Mouse (Mus musculus) spleen, postnatal 4 days (tissue): ENCODE data around the gene Trip12.

ENCODE experiments used
- DNase-seq, 2 experiments: peaks; one replicate each; pipeline ENCODE4 v3.0.0; 2022; ENCODE audit warnings: low spot score in 2 of 2

Gene Trip12

GRCm38 (mm10) chr1:84795335-84795734 lies 45.0 kb downstream of the Trip12 start:
- DNase-seq, result no peak

- DNase-seq, result no peak
These were observed 48.9 kb downstream of the Trip12 start for GRCm38 (mm10) chr1:84791393-84791792.

- DNase-seq, result no peak
These were observed 59.7 kb downstream of the Trip12 start for GRCm38 (mm10) chr1:84780630-84781029.

- DNase-seq, result no peak
These were observed 62.9 kb downstream of the Trip12 start for GRCm38 (mm10) chr1:84777455-84777854.

GRCm38 (mm10) chr1:84758843-84759242 lies 81.5 kb downstream of the Trip12 start:
- no peak for DNase-seq

GRCm38 (mm10) chr1:84742156-84742555 lies 98.2 kb downstream of the Trip12 start:
- no peak for DNase-seq

- DNase-seq, result no peak
These were observed 100.2 kb downstream of the Trip12 start for GRCm38 (mm10) chr1:84740080-84740479.

- DNase-seq, result no peak
These were observed 103.2 kb downstream of the Trip12 start for GRCm38 (mm10) chr1:84737097-84737496.

- DNase-seq, result no peak
These were observed 106.5 kb downstream of the Trip12 start for GRCm38 (mm10) chr1:84733799-84734198.

GRCm38 (mm10) chr1:84731763-84732162 lies 108.6 kb downstream of the Trip12 start:
- no peak for DNase-seq

- DNase-seq, result no peak
These were observed 117.5 kb downstream of the Trip12 start for GRCm38 (mm10) chr1:84722841-84723240.

GRCm38 (mm10) chr1:84722371-84722770 lies 117.9 kb downstream of the Trip12 start:
- DNase-seq, result no peak

- no peak for DNase-seq
These were observed 118.4 kb downstream of the Trip12 start for GRCm38 (mm10) chr1:84721942-84722341.

GRCm38 (mm10) chr1:84709810-84710785 lies 130.2 kb downstream of the Trip12 start:
- DNase-seq, result no peak

GRCm38 (mm10) chr1:84709406-84709805 lies 130.9 kb downstream of the Trip12 start:
- DNase-seq, result no peak

- no peak for DNase-seq
These were observed 140.1 kb downstream of the Trip12 start for GRCm38 (mm10) chr1:84700254-84700653.

- DNase-seq, result no peak
These were observed 143.2 kb downstream of the Trip12 start for GRCm38 (mm10) chr1:84697136-84697535.

- DNase-seq, result peak; percentile 55 to 75
These were observed 144.6 kb downstream of the Trip12 start, which contains the start of gene Dner for GRCm38 (mm10) chr1:84695517-84696411. Gene Dner (minus strand): TSS chr1:84696221.

- DNase-seq, result no peak
These were observed 145.4 kb downstream of the Trip12 start for GRCm38 (mm10) chr1:84694688-84695474.

GRCm38 (mm10) chr1:84677910-84678309 lies 162.4 kb downstream of the Trip12 start:
- DNase-seq, result no peak
